Mouse (Mus musculus): ENCODE measurements around the gene Kcnc2.

DNA sequence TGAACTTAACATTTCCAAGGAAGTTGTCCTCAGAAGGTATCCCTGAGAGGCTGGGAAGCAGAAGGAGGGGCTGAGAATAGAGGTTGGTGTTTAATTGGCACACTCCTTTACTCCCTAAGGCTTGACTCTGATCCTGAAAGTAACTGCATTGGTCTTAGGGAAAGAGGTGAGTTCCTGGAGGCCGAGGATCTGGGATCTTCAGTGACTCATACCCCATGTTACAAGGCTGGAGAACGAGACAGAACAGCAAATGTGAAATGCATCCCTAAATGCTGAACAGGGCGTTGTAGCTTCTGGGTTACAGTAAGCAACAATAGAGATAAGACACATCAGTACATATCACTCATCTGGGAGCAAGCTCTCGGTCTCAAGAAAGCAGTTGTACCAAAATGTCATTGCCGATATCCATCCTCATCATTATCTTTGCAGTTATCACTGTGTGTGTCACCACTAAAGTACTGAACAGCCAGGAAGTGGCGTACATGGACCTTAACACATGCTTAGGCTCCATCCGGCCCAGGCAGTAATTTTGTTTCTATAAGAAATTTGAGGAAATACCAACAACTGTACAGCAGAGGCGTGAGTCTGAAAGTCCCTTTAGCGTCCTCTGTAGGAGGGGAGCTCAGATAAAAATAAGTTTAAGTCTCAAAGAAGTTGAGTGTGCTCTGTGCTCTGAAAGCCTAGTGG, 211.1 kb downstream of the Kcnc2 start:
- no peak for TF ChIP-seq CTCF (IDR thresholded peaks at IDR 0.05; ENCODE audit: extremely low read depth, insufficient read length, insufficient replicate concordance, low read depth, low read length)
- no peak for TF ChIP-seq POLR2A (IDR thresholded peaks at IDR 0.05; ENCODE audit: low read depth, low read length)

Data from small intestine, adult 2 months (tissue).